Mouse (Mus musculus): ENCODE results near the gene Pigyl. TPM values are rescaled to one million over a fixed set of nuclear protein-coding genes. Genes with fewer than 3 reads are reported as not detected.

Gene Pigyl
- polyA plus RNA-seq, 1 experiment from 2014 or later: 99.2 TPM

- H3K9ac ChIP-seq (ENCODE audit: low read length): no peak overlapping the region
- TF ChIP-seq EP300 (optimal IDR thresholded peaks at IDR 0.05): no peak
- no peak for TF ChIP-seq CTCF (IDR thresholded peaks at IDR 0.05; ENCODE audit: low read depth)
- no peak overlapping the region for H3K27ac ChIP-seq (replicated peaks)
- H3K4me3 ChIP-seq (ENCODE audit: low read depth, low read length): no peak overlapping the region
- ATAC-seq (ENCODE audit: low FRiP score, low TSS enrichment) (peak; percentile 96), DNase-seq (ENCODE audit: low spot score) (peak; percentile 81)
- H3K4me1 ChIP-seq (replicated peaks; ENCODE audit: control insufficient read depth, insufficient read depth): no peaks in the 10 kb centered on the region
- peaks cover 9% of the 10 kb centered on the region; the same call in 1 of the 2 replicates for H3K9me3 ChIP-seq (ENCODE audit: control insufficient read depth, low read length)
- H3K27me3 ChIP-seq (ENCODE audit: control insufficient read depth, insufficient read depth, low read length): no peaks in the 10 kb centered on the region
- H3K36me3 ChIP-seq (ENCODE audit: control insufficient read depth, insufficient read depth, low read length): no peaks in the 10 kb centered on the region
- no peak overlapping the region for H3K4me2 ChIP-seq (replicated peaks; ENCODE audit: low read depth)
- 27% methylated on average over 5 of the region's 5 CpGs for WGBS
These were observed 39.8 kb downstream of the Pigyl start for GRCm38 (mm10) chr9:22196412-22196811.

Small RNA genes within 50 kb of the gene (microRNA-seq; reads per million reads assigned to microRNA genes)
- gene Mir7084: not detected

Other genes starting within 250 kb of the Pigyl start
- gene Rab3d, start 238.7 kb upstream of the Pigyl start, polyA plus RNA-seq (2015; fragmentation: Nextera tagmentation; extraction: Ambion mirVana): 130 and 137 TPM in 2 replicates
- 1.1 and 1.9 TPM in 2 replicates for gene Ccdc159, start 229.4 kb upstream of the Pigyl start, polyA plus RNA-seq (2015; fragmentation: Nextera tagmentation; extraction: Ambion mirVana)
- 95.0 and 95.7 TPM in 2 replicates for gene Tmem205, start 229.3 kb upstream of the Pigyl start, polyA plus RNA-seq (2015; fragmentation: Nextera tagmentation; extraction: Ambion mirVana)
- 2.7 and 4.1 TPM in 2 replicates for gene Plppr2, start 219.8 kb upstream of the Pigyl start, polyA plus RNA-seq (2015; fragmentation: Nextera tagmentation; extraction: Ambion mirVana)
- gene Swsap1, start 201.1 kb upstream of the Pigyl start, polyA plus RNA-seq (2015; fragmentation: Nextera tagmentation; extraction: Ambion mirVana): 4.2 and 5.4 TPM in 2 replicates
- gene Epor, start 193.3 kb upstream of the Pigyl start, polyA plus RNA-seq (2015; fragmentation: Nextera tagmentation; extraction: Ambion mirVana): 2.8 and 3.4 TPM in 2 replicates
- gene Rgl3, start 167.4 kb upstream of the Pigyl start, polyA plus RNA-seq (2015; fragmentation: Nextera tagmentation; extraction: Ambion mirVana): 2.7 and 2.9 TPM in 2 replicates
- 0.07 and 0.19 TPM in 2 replicates for gene Ccdc151, start 154.2 kb upstream of the Pigyl start, polyA plus RNA-seq (2015; fragmentation: Nextera tagmentation; extraction: Ambion mirVana)
- 45.0 and 48.4 TPM in 2 replicates for gene Prkcsh, start 154.0 kb upstream of the Pigyl start, polyA plus RNA-seq (2015; fragmentation: Nextera tagmentation; extraction: Ambion mirVana)
- 0.73 and 1.1 TPM in 2 replicates for gene Elavl3, start 104.8 kb upstream of the Pigyl start, polyA plus RNA-seq (2015; fragmentation: Nextera tagmentation; extraction: Ambion mirVana)
- gene Gm49318, start 85.6 kb upstream of the Pigyl start, polyA plus RNA-seq (2015; fragmentation: Nextera tagmentation; extraction: Ambion mirVana): not detected in 2 replicates
- gene Zfp653, start 85.5 kb upstream of the Pigyl start, polyA plus RNA-seq (2015; fragmentation: Nextera tagmentation; extraction: Ambion mirVana): 4.4 and 5.5 TPM in 2 replicates
- gene Ecsit, start 71.4 kb upstream of the Pigyl start, polyA plus RNA-seq (2015; fragmentation: Nextera tagmentation; extraction: Ambion mirVana): 31.7 and 33.1 TPM in 2 replicates
- gene Cnn1, start 57.6 kb upstream of the Pigyl start, polyA plus RNA-seq (2015; fragmentation: Nextera tagmentation; extraction: Ambion mirVana): 851 and 1,082 TPM in 2 replicates
- 119 TPM in 2 replicates for gene Elof1, start 39.7 kb upstream of the Pigyl start, polyA plus RNA-seq (2015; fragmentation: Nextera tagmentation; extraction: Ambion mirVana)
- 41.5 and 42.9 TPM in 2 replicates for gene Acp5, start 21.1 kb upstream of the Pigyl start, polyA plus RNA-seq (2015; fragmentation: Nextera tagmentation; extraction: Ambion mirVana)
- 0.47 and 0.61 TPM in 2 replicates for gene Zfp872, start 31.2 kb downstream of the Pigyl start, polyA plus RNA-seq (2015; fragmentation: Nextera tagmentation; extraction: Ambion mirVana)
- gene Zfp809, start 68.9 kb downstream of the Pigyl start, polyA plus RNA-seq (2015; fragmentation: Nextera tagmentation; extraction: Ambion mirVana): 12.2 and 12.9 TPM in 2 replicates
- gene Zfp599, start 103.0 kb downstream of the Pigyl start, polyA plus RNA-seq (2015; fragmentation: Nextera tagmentation; extraction: Ambion mirVana): 1.2 and 1.4 TPM in 2 replicates
- 10.1 and 10.2 TPM in 2 replicates for gene Zfp810, start 150.8 kb downstream of the Pigyl start, polyA plus RNA-seq (2015; fragmentation: Nextera tagmentation; extraction: Ambion mirVana)
- gene Anln, start 232.3 kb downstream of the Pigyl start, polyA plus RNA-seq (2015; fragmentation: Nextera tagmentation; extraction: Ambion mirVana): 13.3 and 15.7 TPM in 2 replicates

Measured in stomach, postnatal 0 days (tissue).